Mouse (Mus musculus) cerebellum, postnatal 14 days (tissue): ENCODE measurements around the gene Krtap5-1.
A peak's percentile ranks its signal among the peaks of the same experiment; 100 is the strongest.
"Not testable (repeated sequence)": the region's sequence is repeated elsewhere in the genome, so short reads cannot be mapped to it uniquely, and the experiment has no call there.

Experiments used
- DNase-seq, 2 experiments: peaks; one replicate each; pipeline ENCODE4 v3.0.0; 2021; ENCODE audit warnings: mixed read lengths in 2 of 2

Krtap5-1 gene

DNA sequence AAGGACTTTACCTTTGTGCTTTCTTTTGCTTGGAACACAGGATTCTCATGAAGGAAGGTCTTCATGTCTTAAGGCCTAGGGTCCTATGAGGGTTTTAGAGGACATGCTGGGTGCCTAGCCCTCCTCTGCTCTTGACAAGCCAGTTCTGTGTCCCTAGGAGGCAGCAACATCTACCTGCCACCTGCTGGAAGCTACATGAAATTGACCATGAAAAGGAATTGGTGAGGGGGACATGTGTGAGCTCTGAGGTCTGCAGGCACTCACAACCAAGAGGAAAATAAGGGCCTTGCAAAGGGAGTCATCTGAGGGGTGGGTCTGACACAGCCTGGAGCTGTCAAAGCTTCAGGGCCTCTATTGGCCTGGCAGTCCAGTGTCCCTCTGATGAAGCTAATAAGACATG, 1.5 kb downstream of the Krtap5-1 start:
- DNase-seq: no peak

- peak; percentile 63 to 68 for DNase-seq
These were observed 3.1 kb downstream of the Krtap5-1 start for GRCm38 (mm10) chr7:142293851-142294250.

- peak in 1 of 2 experiments; percentile 18 for DNase-seq
These were observed 10.9 kb downstream of the Krtap5-1 start for GRCm38 (mm10) chr7:142285910-142286612.

- DNase-seq: peak; percentile 66 to 67
These were observed 11.6 kb downstream of the Krtap5-1 start for GRCm38 (mm10) chr7:142285130-142285835.

- DNase-seq: peak; percentile 97 to 99
These were observed 12.3 kb downstream of the Krtap5-1 start for GRCm38 (mm10) chr7:142284615-142285080.

GRCm38 (mm10) chr7:142284023-142284591, 12.8 kb downstream of the Krtap5-1 start:
- peak; percentile 67 for DNase-seq

DNA sequence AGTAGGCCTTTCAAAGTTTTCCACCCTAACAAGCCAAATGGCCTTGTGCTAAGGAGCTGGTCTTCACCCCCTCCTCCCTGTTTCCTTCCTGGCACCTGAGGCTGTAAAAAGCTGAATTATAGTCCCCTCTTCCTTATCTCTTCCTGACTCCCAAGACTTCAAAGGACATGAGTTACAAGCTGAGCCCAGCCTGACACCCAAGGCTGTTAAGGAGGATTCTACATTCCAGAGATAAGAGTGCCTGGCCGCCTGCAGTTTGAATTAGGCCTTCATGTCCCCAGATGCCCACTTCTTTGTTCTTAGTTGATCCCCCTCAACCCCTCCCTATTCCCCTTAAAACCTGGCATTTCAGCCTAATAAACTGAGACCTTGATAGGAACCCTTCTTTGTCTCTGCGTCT, 14.1 kb downstream of the Krtap5-1 start:
- not testable (repeated sequence) for DNase-seq

GRCm38 (mm10) chr7:142279291-142279690, 17.6 kb downstream of the Krtap5-1 start:
- DNase-seq: not testable (repeated sequence)

GRCm38 (mm10) chr7:142278183-142278582, 18.7 kb downstream of the Krtap5-1 start:
- DNase-seq: peak; percentile 83 to 87

DNA sequence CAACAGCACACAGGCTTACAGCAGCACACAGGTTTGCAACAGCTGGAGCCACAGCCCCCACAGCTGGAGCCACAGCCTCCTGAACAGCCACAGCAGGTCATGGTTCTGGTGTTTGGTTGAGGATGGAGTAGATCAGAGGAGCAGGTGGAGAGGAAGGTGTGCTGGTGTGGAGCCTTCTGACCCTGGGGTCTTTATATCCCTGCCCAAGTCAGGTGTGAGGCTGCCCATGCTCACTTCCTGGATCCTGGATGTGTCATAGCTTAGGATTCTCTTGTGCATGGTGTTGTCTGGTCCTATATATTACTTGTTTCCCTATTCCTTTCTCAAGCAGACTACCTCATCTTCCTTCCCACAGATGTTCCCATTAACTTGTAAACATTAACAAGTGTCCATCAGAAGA, 22.7 kb downstream of the Krtap5-1 start, which contains the start of gene Gm4559:
Gene Gm4559 (minus strand): TSS at position 101 of the 400 bp plus-strand sequence.
- not testable (repeated sequence) for DNase-seq

DNA sequence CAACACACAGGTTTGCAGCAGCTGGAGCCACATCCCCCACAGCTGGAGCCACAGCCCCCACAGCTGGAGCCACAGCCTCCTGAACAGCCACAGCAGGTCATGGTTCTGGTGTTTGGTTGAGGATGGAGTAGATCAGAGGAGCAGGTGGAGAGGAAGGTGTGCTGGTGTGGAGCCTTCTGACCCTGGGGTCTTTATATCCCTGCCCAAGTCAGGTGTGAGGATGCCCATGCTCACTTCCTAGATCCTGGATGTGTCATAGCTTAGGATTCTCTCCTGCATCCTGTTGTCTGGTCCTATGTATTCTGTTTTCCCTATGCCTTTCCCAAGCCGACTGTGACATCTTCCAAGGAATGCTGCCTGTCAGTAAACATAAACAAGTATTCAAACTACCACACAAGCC, 38.7 kb downstream of the Krtap5-1 start, which contains the start of gene Gm2431:
Gene Gm2431 (minus strand): TSS at position 101 of the 400 bp plus-strand sequence.
- not testable (repeated sequence) for DNase-seq

DNA sequence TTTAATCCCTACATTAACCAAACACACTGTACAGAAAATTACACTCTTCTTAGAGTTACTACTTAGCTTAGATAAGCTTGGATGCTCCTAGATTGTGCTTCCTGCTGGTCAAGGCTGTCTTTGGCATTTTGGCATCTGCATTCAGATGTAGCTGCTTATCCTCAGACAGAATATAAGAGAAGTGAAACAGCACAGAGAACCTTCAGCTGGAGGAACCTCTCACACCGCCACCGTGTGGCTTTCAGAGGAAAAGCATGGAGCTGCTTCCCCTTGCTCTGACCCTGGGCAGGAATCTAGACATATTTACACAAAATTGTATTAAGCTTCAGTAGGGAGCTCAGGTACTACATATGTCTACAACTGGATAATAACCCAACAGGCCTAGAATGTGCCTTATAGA, 41.4 kb downstream of the Krtap5-1 start:
- DNase-seq: peak; percentile 61 to 65

DNA sequence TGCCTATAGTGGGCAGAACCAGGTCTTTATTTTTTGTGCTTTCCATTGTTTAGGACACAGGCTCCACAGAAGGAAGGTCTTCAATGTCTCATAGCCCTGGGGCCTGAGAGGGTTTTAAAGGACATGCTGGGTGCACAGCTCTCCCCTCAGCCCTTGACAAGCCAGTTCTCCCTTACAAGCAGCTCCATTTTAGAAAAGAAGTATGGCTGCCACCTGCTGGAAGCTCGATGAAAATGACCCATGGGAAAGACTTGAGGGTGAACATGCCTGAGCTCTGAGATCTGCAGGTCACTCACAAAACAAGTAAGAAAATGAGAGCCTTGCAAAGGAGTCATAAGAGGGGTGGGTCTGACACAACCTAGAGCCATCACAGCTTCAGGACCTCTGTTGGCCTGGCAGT, 47.1 kb downstream of the Krtap5-1 start:
- DNase-seq: peak; percentile 71 to 78
